Mouse (Mus musculus) small intestine, adult 2 months (tissue): ENCODE data around the gene Dock9.

Experiments used
- CTCF ChIP-seq: fragments of 200-500 bp; IDR thresholded peaks from 2 replicates; pipeline ENCODE4 v1.5.1; 2012; ENCODE audit warnings: low read depth, mild to moderate bottlenecking, control low read depth, inconsistent platforms, low read length, moderate library complexity, mixed read lengths; ENCODE audit not compliant: insufficient replicate concordance, insufficient read length; ENCODE audit errors: extremely low read depth
- POLR2A ChIP-seq: fragments of 200-500 bp; IDR thresholded peaks from 2 replicates; pipeline ENCODE4 v1.6.1; 2012; ENCODE audit warnings: low read depth, mild to moderate bottlenecking, control low read depth, inconsistent platforms, low read length, moderate library complexity

DNA sequence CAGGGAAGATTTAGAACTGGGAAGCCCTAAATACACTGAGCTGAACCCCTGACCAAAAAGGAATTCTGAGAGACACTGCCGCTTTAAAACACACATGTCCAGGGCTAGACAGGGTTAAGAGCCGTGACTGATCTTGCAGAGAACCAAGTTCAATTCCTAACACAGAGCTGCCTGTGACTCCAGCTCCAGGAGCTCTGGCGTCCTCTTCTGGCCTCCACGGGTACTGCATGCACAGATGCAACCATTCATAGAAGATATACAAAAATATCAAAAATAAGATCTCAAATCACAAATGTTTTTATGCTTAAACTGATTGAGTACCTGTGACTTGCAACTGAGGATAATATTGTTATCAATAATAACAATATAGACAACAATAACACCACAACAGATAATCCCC, 20.9 kb downstream of the Dock9 start:
- TF ChIP-seq POLR2A, result no peak
- peak; percentile 36; the same call in 1 of the 2 replicates for TF ChIP-seq CTCF
